Mouse (Mus musculus) limb, embryonic 14.5 days (tissue): ENCODE data around the gene Npm1. TPM values are rescaled to one million over a fixed set of nuclear protein-coding genes. Genes with fewer than 3 reads are reported as not detected.

Source experiments
- ATAC-seq: fragments of 200-750 bp; cut with Nextera tagmentation; 2 replicates; pipeline ENCODE4 v1.8.0; 2017; ENCODE audit warnings: low read depth, moderate number of reproducible peaks, moderate TSS enrichment; ENCODE audit not compliant: low FRiP score
- DNase-seq: peaks from one replicate; pipeline ENCODE4 v3.0.0-alpha.2; 2015; ENCODE audit warnings: low spot score
- H3K27ac ChIP-seq: fragments of 300-500 bp; sonication (generic); replicated peaks from 2 replicates; pipeline ENCODE4 v1.5.1; 2014; ENCODE audit warnings: low read depth, mild to moderate bottlenecking, low read length, moderate library complexity, mixed read lengths
- H3K27me3 ChIP-seq: fragments of 300-500 bp; sonication (generic); 2 replicates; pipeline ENCODE4 v1.6.1; 2014; ENCODE audit warnings: low read length, mixed read lengths; ENCODE audit not compliant: control insufficient read depth, insufficient read depth
- H3K36me3 ChIP-seq: fragments of 300-500 bp; sonication (generic); 2 replicates; pipeline ENCODE4 v1.6.1; 2014; ENCODE audit warnings: mild to moderate bottlenecking, low read length, moderate library complexity, mixed read lengths; ENCODE audit not compliant: control insufficient read depth, insufficient read depth
- H3K4me1 ChIP-seq: fragments of 300-500 bp; sonication (generic); 2 replicates; pipeline ENCODE4 v1.6.1; 2014; ENCODE audit warnings: antibody characterized with exemption, low read length, mixed read lengths; ENCODE audit not compliant: control insufficient read depth, insufficient read depth
- H3K4me2 ChIP-seq: fragments of 300-500 bp; sonication (generic); replicated peaks from 2 replicates; pipeline ENCODE4 v1.6.1; 2014; ENCODE audit warnings: low read depth, mild to moderate bottlenecking, low read length, moderate library complexity; ENCODE audit not compliant: severe bottlenecking
- H3K4me3 ChIP-seq: fragments of 300-500 bp; sonication (generic); replicated peaks from 2 replicates; pipeline ENCODE4 v1.5.1; 2014; ENCODE audit warnings: low read length
- H3K9ac ChIP-seq: fragments of 300-500 bp; sonication (generic); 2 replicates; pipeline ENCODE4 v1.6.1; 2014; ENCODE audit warnings: mild to moderate bottlenecking, low read depth, low read length, moderate library complexity; ENCODE audit not compliant: severe bottlenecking
- H3K9me3 ChIP-seq: fragments of 300-500 bp; sonication (generic); 2 replicates; pipeline ENCODE4 v1.6.1; 2016; ENCODE audit warnings: low read length; ENCODE audit not compliant: control insufficient read depth
- POLR2A ChIP-seq: fragments of 200-500 bp; IDR thresholded peaks from 2 replicates; pipeline ENCODE4 v1.8.0; 2012; ENCODE audit warnings: inconsistent platforms, mild to moderate bottlenecking, moderate library complexity, borderline replicate concordance; ENCODE audit not compliant: insufficient read depth, insufficient read length; ENCODE audit errors: extremely low read depth
- WGBS: fragments of 180-500 bp; shearing (Covaris S2); extraction: QIAGEN DNeasy Blood & Tissue Kit; methylation state at CpG from one replicate; pipeline ENCODE4 v1.1.7; 2014; 5-methylcytosine and 5-hydroxymethylcytosine counted together
- polyA plus RNA-seq, 2 experiments: library from polyadenylated mRNA; depleted of rRNA in 1 of 2; stranded (reverse) in 1 of 2; unstranded in 1 of 2; fragments of >200 nt; fragmentation: Nextera tagmentation in 1 of 2; extraction: Ambion mirVana in 1 of 2; gene quantifications; 2 replicates each; pipeline versions ENCODE4 v1.2.1 to v1.2.3; 2012 to 2014

Gene Npm1
- polyA plus RNA-seq, 2 experiments, result 1,131 to 1,234 TPM

GRCm38 (mm10) chr11:33159741-33160140 lies 3.3 kb downstream of the Npm1 start:
- Histone ChIP-seq H3K9ac (no peak overlapping the region), H3K27me3 (no peaks in the 10 kb centered on the region), H3K36me3 (peaks cover 63% of the 10 kb centered on the region), H3K4me1 (peaks cover 8% of the 10 kb centered on the region), H3K4me2 (no peak overlapping the region), H3K9me3 (no peaks in the 10 kb centered on the region), H3K27ac (no peak overlapping the region), H3K4me3 (no peak overlapping the region)
- DNase-seq (no peak), ATAC-seq (no peak)
- 92% methylated on average over 3 of the region's 3 CpGs for whole genome bisulfite sequencing
- no peak for TF ChIP-seq POLR2A

GRCm38 (mm10) chr11:33157453-33158196 lies 5.4 kb downstream of the Npm1 start:
- 77% methylated on average over 2 of the region's 2 CpGs for WGBS
- H3K9ac ChIP-seq, result no peak overlapping the region
- H3K4me3 ChIP-seq, result no peak overlapping the region
- H3K27ac ChIP-seq, result no peak overlapping the region
- H3K4me2 ChIP-seq, result no peak overlapping the region
- H3K9me3 ChIP-seq, result no peaks in the 10 kb centered on the region
- DNase-seq, result no peak
- peaks cover 84% of the 10 kb centered on the region for H3K36me3 ChIP-seq
- TF ChIP-seq POLR2A, result no peak
- no peak for ATAC-seq
- H3K4me1 ChIP-seq, result peaks cover 8% of the 10 kb centered on the region
- H3K27me3 ChIP-seq, result no peaks in the 10 kb centered on the region

- no peak for ATAC-seq
- no peak overlapping the region for H3K4me3 ChIP-seq
- H3K9ac ChIP-seq, result no peak overlapping the region
- no peaks in the 10 kb centered on the region for H3K27me3 ChIP-seq
- H3K27ac ChIP-seq, result no peak overlapping the region
- 78% methylated on average over 4 of the region's 4 CpGs for WGBS
- peaks cover 8% of the 10 kb centered on the region for H3K4me1 ChIP-seq
- H3K9me3 ChIP-seq, result no peaks in the 10 kb centered on the region
- H3K4me2 ChIP-seq, result no peak overlapping the region
- no peak for TF ChIP-seq POLR2A
- peaks cover 94% of the 10 kb centered on the region for H3K36me3 ChIP-seq
- DNase-seq, result no peak
These were observed 6.5 kb downstream of the Npm1 start for GRCm38 (mm10) chr11:33156436-33157015.

- 84% methylated on average over 3 of the region's 3 CpGs for WGBS
- H3K9me3 ChIP-seq, result no peaks in the 10 kb centered on the region
- peaks cover 90% of the 10 kb centered on the region for H3K36me3 ChIP-seq
- H3K27me3 ChIP-seq, result no peaks in the 10 kb centered on the region
- ATAC-seq (no peak), DNase-seq (no peak)
- H3K9ac ChIP-seq, result no peak overlapping the region
- H3K4me2 ChIP-seq, result no peak overlapping the region
- no peak for TF ChIP-seq POLR2A
- H3K27ac ChIP-seq, result no peak overlapping the region
- H3K4me3 ChIP-seq, result no peak overlapping the region
- H3K4me1 ChIP-seq, result no peaks in the 10 kb centered on the region
These were observed 8.5 kb downstream of the Npm1 start for GRCm38 (mm10) chr11:33154459-33154858.

GRCm38 (mm10) chr11:33152997-33153396 lies 10.0 kb downstream of the Npm1 start:
- 87% methylated on average over 1 of the region's 1 CpGs for WGBS
- H3K4me2 ChIP-seq, result no peak overlapping the region
- H3K4me3 ChIP-seq, result no peak overlapping the region
- peaks cover 2% of the 10 kb centered on the region; the same call in 1 of the 2 replicates for H3K4me1 ChIP-seq
- peaks cover 78% of the 10 kb centered on the region for H3K36me3 ChIP-seq
- no peak for TF ChIP-seq POLR2A
- no peak overlapping the region for H3K9ac ChIP-seq
- no peaks in the 10 kb centered on the region for H3K27me3 ChIP-seq
- DNase-seq, result no peak
- H3K27ac ChIP-seq, result no peak overlapping the region
- no peak for ATAC-seq
- no peaks in the 10 kb centered on the region for H3K9me3 ChIP-seq

DNA sequence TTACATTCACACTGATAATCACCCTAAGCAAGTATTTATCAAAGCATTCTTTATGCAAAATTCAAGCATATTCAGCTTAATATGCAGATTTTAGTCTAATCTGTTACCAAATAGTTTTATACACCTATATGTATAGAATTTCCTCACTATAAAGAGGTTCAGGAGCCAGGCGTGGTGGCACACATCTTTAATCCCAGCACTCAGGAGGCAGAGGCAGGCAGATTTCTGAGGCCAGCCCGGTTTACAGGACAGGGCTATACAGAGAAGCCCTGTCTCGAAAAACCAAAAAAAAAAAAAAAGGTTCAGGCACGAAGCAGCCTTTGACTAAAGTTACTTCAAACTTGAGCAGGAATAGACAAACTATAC lies 11.2 kb downstream of the Npm1 start:
- ATAC-seq (no peak), DNase-seq (no peak)
- Histone ChIP-seq H3K4me2 (no peak overlapping the region), H3K36me3 (peaks cover 67% of the 10 kb centered on the region), H3K9ac (no peak overlapping the region), H3K9me3 (no peaks in the 10 kb centered on the region), H3K27me3 (no peaks in the 10 kb centered on the region), H3K27ac (no peak overlapping the region), H3K4me3 (no peak overlapping the region), H3K4me1 (peaks cover 5% of the 10 kb centered on the region; the same call in 1 of the 2 replicates)
- WGBS, result 83% methylated on average over 4 of the region's 4 CpGs
- no peak for TF ChIP-seq POLR2A
